Mouse (Mus musculus): ENCODE measurements at regions not wholly inside any gene's neighbourhood (a gene's known extent, or its start where the extent isn't known, plus 50 kb on each side); places are given as distances from the start of the nearest gene placed in this dataset.
A peak's percentile ranks its signal among the peaks of the same experiment; 100 is the strongest.

DNA sequence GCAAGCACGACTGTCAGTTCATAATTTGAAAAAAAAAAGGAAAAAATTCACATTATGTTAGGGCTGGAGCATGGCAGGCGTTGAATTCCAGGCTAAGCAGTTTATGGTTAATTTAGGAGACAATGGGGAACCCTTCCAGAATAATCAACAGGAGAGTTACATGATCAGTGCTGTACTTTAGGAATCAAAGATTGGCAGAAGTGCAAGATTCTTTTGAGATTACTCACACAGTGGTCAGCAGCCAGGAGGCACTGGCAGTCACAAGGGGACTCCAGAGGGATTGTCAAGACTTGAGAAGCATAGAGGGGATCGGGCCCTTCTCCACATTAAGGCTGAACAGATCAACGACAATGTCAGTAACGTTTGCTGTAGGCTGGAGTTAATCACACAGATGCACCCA, 142.8 kb downstream of the Sox3 start:
- no peak overlapping the region for H3K4me2 ChIP-seq (ENCODE audit: low read length)
- no peak for ATAC-seq (replicated peaks; ENCODE audit: low FRiP score, low TSS enrichment, low read depth)
- no peak overlapping the region for H3K9ac ChIP-seq (ENCODE audit: low read length)
- WGBS: 69% methylated on average over 5 of the region's 5 CpGs
- H3K4me3 ChIP-seq (ENCODE audit: low read depth, low read length): no peak overlapping the region
- H3K9me3 ChIP-seq (ENCODE audit: control insufficient read depth, low read length): no peaks in the 10 kb centered on the region
- no peaks in the 10 kb centered on the region for H3K27me3 ChIP-seq (replicated peaks; ENCODE audit: control insufficient read depth, insufficient read depth, low read length)
- H3K27ac ChIP-seq (ENCODE audit: low read depth): no peak overlapping the region
- no peaks in the 10 kb centered on the region for H3K4me1 ChIP-seq (replicated peaks; ENCODE audit: control insufficient read depth, insufficient read depth, low read length)
- no peaks in the 10 kb centered on the region for H3K36me3 ChIP-seq (ENCODE audit: control insufficient read depth, insufficient read depth, low read length)
- DNase-seq (ENCODE audit: low spot score): no peak

- Histone ChIP-seq H3K4me1 (replicated peaks; ENCODE audit: control insufficient read depth, insufficient read depth, low read length) (no peaks in the 10 kb centered on the region), H3K27ac (ENCODE audit: low read depth) (no peak overlapping the region), H3K9ac (ENCODE audit: low read length) (no peak overlapping the region), H3K4me3 (ENCODE audit: low read depth, low read length) (no peak overlapping the region), H3K36me3 (ENCODE audit: control insufficient read depth, insufficient read depth, low read length) (no peaks in the 10 kb centered on the region), H3K9me3 (ENCODE audit: control insufficient read depth, low read length) (no peaks in the 10 kb centered on the region), H3K27me3 (replicated peaks; ENCODE audit: control insufficient read depth, insufficient read depth, low read length) (no peaks in the 10 kb centered on the region), H3K4me2 (ENCODE audit: low read length) (no peak overlapping the region)
- WGBS: 86% methylated on average over 3 of the region's 3 CpGs
- DNase-seq (ENCODE audit: low spot score) (no peak), ATAC-seq (replicated peaks; ENCODE audit: low FRiP score, low TSS enrichment, low read depth) (no peak)
These were observed 149.3 kb downstream of the Sox3 start for GRCm38 (mm10) chrX:60743971-60744370.

DNA sequence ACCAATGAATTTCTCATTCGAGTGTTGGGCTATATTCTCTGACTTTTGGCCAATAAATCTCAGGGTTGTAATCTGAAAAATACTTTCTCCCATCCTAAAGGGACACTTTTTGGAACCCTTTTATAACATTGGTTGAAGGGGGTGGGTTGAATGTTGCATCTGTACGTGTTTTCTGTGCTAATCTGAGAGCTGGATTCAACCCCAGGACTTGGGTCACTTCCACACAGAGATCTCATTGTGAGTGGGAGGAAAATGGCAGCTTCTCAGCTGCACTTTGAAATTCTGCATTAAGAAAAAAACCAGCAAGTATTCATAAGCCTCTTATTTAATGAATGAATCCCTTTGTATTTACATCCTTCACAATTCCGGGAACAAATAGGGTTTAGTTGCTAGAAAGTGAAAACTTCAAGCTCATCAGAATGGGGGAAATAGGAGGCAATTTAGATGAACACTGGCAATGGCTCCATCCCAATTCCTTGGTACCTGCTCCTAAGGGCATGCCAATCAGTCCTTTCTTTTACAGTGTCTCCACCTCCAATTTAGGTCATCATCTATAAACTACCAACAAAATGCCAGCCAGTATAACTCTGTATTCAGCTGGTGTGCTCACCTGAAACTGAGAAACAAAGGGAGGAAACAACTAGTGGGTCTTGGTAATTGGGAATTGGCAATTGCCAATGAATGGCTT, 150.1 kb downstream of the Sox3 start:
- 58% methylated on average over 3 of the region's 3 CpGs for WGBS
- no peak for ATAC-seq (replicated peaks; ENCODE audit: low FRiP score, low TSS enrichment, low read depth)
- H3K36me3 ChIP-seq (ENCODE audit: control insufficient read depth, insufficient read depth, low read length): no peaks in the 10 kb centered on the region

DNA sequence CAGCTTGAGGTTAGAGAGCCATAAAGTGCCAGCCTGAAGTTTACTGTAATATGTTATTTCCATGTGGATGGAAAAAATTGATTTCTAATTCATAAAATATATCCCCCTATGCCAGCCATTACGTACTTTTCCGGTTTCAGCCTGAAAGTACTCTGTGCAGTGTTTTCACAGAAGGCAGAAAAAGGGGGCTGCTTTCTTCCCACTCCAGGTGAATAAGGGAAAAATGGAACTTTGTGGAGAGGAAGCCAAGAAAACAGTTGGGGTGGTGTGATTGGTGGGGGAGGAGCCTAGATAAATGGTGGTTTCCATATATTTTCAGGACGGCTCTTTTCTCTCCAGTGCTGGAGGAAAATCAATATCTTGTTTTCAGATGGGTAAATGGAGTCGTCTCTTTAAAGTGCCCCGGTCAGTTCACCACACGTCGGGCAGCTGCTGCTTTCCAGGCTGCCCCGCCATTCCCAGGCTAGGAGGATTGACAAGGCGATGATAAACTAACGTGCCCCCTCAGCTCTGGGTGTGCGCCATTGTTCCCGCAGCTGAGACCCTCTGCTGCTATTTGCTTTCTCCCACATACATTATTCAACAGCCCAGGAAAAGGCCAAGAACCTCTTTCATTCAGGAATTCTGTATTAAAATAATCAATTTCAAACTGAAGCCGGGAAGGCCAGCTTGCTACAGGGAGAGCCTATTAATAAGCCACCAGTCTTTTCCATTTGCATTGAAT, 127.1 kb upstream of the Atp11c start:
- ATAC-seq (replicated peaks; ENCODE audit: low FRiP score, low TSS enrichment, low read depth): no peak
- Histone ChIP-seq H3K9me3 (ENCODE audit: control insufficient read depth, low read length) (no peaks in the 10 kb centered on the region), H3K4me3 (ENCODE audit: low read depth, low read length) (no peak overlapping the region), H3K36me3 (ENCODE audit: control insufficient read depth, insufficient read depth, low read length) (no peaks in the 10 kb centered on the region), H3K4me1 (replicated peaks; ENCODE audit: control insufficient read depth, insufficient read depth, low read length) (no peaks in the 10 kb centered on the region), H3K9ac (ENCODE audit: low read length) (no peak overlapping the region), H3K4me2 (ENCODE audit: low read length) (no peak overlapping the region), H3K27me3 (replicated peaks; ENCODE audit: control insufficient read depth, insufficient read depth, low read length) (no peaks in the 10 kb centered on the region), H3K27ac (ENCODE audit: low read depth) (no peak overlapping the region)
- 30% methylated on average over 13 of the region's 13 CpGs for WGBS
- DNase-seq (ENCODE audit: low spot score): no peak

More for the DNA sequence above, 150.1 kb downstream of the Sox3 start:
- no peak overlapping the region for H3K4me2 ChIP-seq (ENCODE audit: low read length)
- H3K9me3 ChIP-seq (ENCODE audit: control insufficient read depth, low read length): no peaks in the 10 kb centered on the region
- H3K4me3 ChIP-seq (ENCODE audit: low read depth, low read length): no peak overlapping the region
- no peak for DNase-seq (ENCODE audit: low spot score)
- H3K27me3 ChIP-seq (replicated peaks; ENCODE audit: control insufficient read depth, insufficient read depth, low read length): no peaks in the 10 kb centered on the region
- no peaks in the 10 kb centered on the region for H3K4me1 ChIP-seq (replicated peaks; ENCODE audit: control insufficient read depth, insufficient read depth, low read length)
- H3K9ac ChIP-seq (ENCODE audit: low read length): no peak overlapping the region
- H3K27ac ChIP-seq (ENCODE audit: low read depth): no peak overlapping the region

DNA sequence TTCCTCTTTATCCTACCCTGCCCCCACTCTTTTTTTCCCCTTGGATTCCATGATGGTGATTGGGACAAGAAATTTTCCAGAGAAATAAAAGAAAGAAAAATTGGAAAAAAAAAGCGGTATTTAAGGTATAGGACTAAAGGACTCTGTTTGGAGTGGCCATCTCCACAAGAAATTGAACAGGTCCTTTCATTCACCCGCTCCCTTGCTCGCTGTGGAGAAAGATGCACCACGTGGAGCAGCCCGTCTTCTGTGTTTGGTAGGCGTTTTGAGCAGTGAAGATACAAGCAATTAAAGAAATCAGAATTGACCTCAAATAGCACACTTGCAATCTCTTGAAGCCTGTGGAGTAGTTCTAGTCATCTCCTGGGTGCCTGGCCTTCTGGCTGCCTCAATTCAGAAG, 126.3 kb upstream of the Atp11c start:
- Histone ChIP-seq H3K4me1 (replicated peaks; ENCODE audit: control insufficient read depth, insufficient read depth, low read length) (no peaks in the 10 kb centered on the region), H3K9ac (ENCODE audit: low read length) (no peak overlapping the region), H3K4me3 (ENCODE audit: low read depth, low read length) (no peak overlapping the region), H3K27ac (ENCODE audit: low read depth) (no peak overlapping the region), H3K36me3 (ENCODE audit: control insufficient read depth, insufficient read depth, low read length) (no peaks in the 10 kb centered on the region), H3K4me2 (ENCODE audit: low read length) (no peak overlapping the region), H3K9me3 (ENCODE audit: control insufficient read depth, low read length) (no peaks in the 10 kb centered on the region), H3K27me3 (replicated peaks; ENCODE audit: control insufficient read depth, insufficient read depth, low read length) (no peaks in the 10 kb centered on the region)
- 41% methylated on average over 6 of the region's 6 CpGs for WGBS
- DNase-seq (ENCODE audit: low spot score) (no peak), ATAC-seq (replicated peaks; ENCODE audit: low FRiP score, low TSS enrichment, low read depth) (no peak)

GRCm38 (mm10) chrX:60718156-60718769, 125.8 kb upstream of the Atp11c start:
- no peak for ATAC-seq (replicated peaks; ENCODE audit: low FRiP score, low TSS enrichment, low read depth)
- WGBS: 16% methylated on average over 11 of the region's 11 CpGs
- no peak overlapping the region for H3K4me3 ChIP-seq (ENCODE audit: low read depth, low read length)

GRCm38 (mm10) chrX:60681036-60681706, 88.7 kb upstream of the Atp11c start:
- H3K9me3 ChIP-seq (ENCODE audit: control insufficient read depth, low read length): no peaks in the 10 kb centered on the region
- H3K27me3 ChIP-seq (replicated peaks; ENCODE audit: control insufficient read depth, insufficient read depth, low read length): no peaks in the 10 kb centered on the region
- DNase-seq (ENCODE audit: low spot score) (no peak), ATAC-seq (replicated peaks; ENCODE audit: low FRiP score, low TSS enrichment, low read depth) (no peak)
- H3K4me2 ChIP-seq (ENCODE audit: low read length): no peak overlapping the region
- no peaks in the 10 kb centered on the region for H3K36me3 ChIP-seq (ENCODE audit: control insufficient read depth, insufficient read depth, low read length)
- H3K4me1 ChIP-seq (replicated peaks; ENCODE audit: control insufficient read depth, insufficient read depth, low read length): no peaks in the 10 kb centered on the region
- WGBS: 55% methylated on average over 7 of the region's 7 CpGs
- H3K4me3 ChIP-seq (ENCODE audit: low read depth, low read length): no peak overlapping the region
- no peak overlapping the region for H3K27ac ChIP-seq (ENCODE audit: low read depth)
- H3K9ac ChIP-seq (ENCODE audit: low read length): no peak overlapping the region

More at GRCm38 (mm10) chrX:60718156-60718769, 125.8 kb upstream of the Atp11c start:
- no peak overlapping the region for H3K9ac ChIP-seq (ENCODE audit: low read length)
- H3K36me3 ChIP-seq (ENCODE audit: control insufficient read depth, insufficient read depth, low read length): no peaks in the 10 kb centered on the region
- no peaks in the 10 kb centered on the region for H3K9me3 ChIP-seq (ENCODE audit: control insufficient read depth, low read length)
- H3K27me3 ChIP-seq (replicated peaks; ENCODE audit: control insufficient read depth, insufficient read depth, low read length): no peaks in the 10 kb centered on the region
- H3K4me2 ChIP-seq (ENCODE audit: low read length): peak overlapping the region; percentile 13; the same call in 1 of the 2 replicates
- no peak overlapping the region for H3K27ac ChIP-seq (ENCODE audit: low read depth)
- H3K4me1 ChIP-seq (replicated peaks; ENCODE audit: control insufficient read depth, insufficient read depth, low read length): no peaks in the 10 kb centered on the region
- DNase-seq (ENCODE audit: low spot score): no peak

DNA sequence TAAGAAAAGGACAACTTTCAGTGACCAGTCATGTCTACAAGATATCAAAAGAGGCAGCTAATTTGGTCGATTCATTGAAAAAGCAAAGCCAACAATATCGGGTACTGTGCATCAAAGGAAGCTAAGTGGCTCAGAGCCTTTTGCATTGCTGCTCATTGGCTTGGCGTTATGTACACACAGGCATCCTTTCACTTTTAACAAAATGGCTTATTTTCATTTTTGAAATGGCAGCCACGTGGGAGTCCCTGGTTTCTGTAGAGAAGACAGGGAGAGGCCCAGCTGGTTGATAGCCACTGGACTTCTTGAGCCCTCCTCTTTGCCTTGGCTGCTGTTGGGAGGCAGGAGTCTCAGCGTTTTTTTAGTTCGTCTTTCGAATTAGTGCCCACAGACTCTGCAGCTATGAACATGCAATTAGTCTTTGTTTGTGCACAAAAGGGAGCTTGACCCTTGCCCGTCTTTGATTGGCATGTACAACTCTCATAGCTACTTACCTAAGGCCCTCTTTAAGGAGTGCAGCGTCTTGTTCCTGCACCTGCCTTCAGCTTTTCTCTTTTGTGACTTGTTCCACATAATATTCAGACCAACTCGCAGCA, 52.3 kb upstream of the Atp11c start:
- Histone ChIP-seq H3K9ac (ENCODE audit: low read length) (no peak overlapping the region), H3K27me3 (replicated peaks; ENCODE audit: control insufficient read depth, insufficient read depth, low read length) (no peaks in the 10 kb centered on the region), H3K4me1 (replicated peaks; ENCODE audit: control insufficient read depth, insufficient read depth, low read length) (no peaks in the 10 kb centered on the region), H3K4me2 (ENCODE audit: low read length) (no peak overlapping the region), H3K27ac (ENCODE audit: low read depth) (no peak overlapping the region), H3K9me3 (ENCODE audit: control insufficient read depth, low read length) (no peaks in the 10 kb centered on the region), H3K36me3 (ENCODE audit: control insufficient read depth, insufficient read depth, low read length) (no peaks in the 10 kb centered on the region), H3K4me3 (ENCODE audit: low read depth, low read length) (no peak overlapping the region)
- ATAC-seq (replicated peaks; ENCODE audit: low FRiP score, low TSS enrichment, low read depth) (no peak), DNase-seq (ENCODE audit: low spot score) (no peak)
- WGBS: 70% methylated on average over 10 of the region's 10 CpGs
